Mouse (Mus musculus) thymus, postnatal 25 days (tissue): ENCODE data around the gene Fam124b.
A peak's percentile ranks its signal among the peaks of the same experiment; 100 is the strongest.

ENCODE experiments used
- DNase-seq: peaks from one replicate; pipeline ENCODE4 v3.0.0; 2022

Gene Fam124b

GRCm38 (mm10) chr1:80218268-80218667, at the start of gene Fam124b:
Gene Fam124b, minus strand, starts transcription at chr1:80218473.
- peak; percentile 43 for DNase-seq

- no peak for DNase-seq
Observed at GRCm38 (mm10) chr1:80260443-80260842, 42.2 kb upstream of the Fam124b start.

- DNase-seq, result no peak
Observed at GRCm38 (mm10) chr1:80258632-80259031, 40.4 kb upstream of the Fam124b start.

GRCm38 (mm10) chr1:80253309-80253708, 35.0 kb upstream of the Fam124b start:
- DNase-seq, result no peak

- DNase-seq, result no peak
Observed at GRCm38 (mm10) chr1:80250247-80250646, 32.0 kb upstream of the Fam124b start.

- no peak for DNase-seq
Observed at GRCm38 (mm10) chr1:80247131-80247530, 28.9 kb upstream of the Fam124b start.

GRCm38 (mm10) chr1:80244123-80244522, 25.9 kb upstream of the Fam124b start:
- DNase-seq, result no peak

GRCm38 (mm10) chr1:80241579-80241978, 23.3 kb upstream of the Fam124b start:
- no peak for DNase-seq

GRCm38 (mm10) chr1:80240017-80240660, 21.9 kb upstream of the Fam124b start:
- DNase-seq, result no peak

GRCm38 (mm10) chr1:80239481-80239880, 21.2 kb upstream of the Fam124b start:
- no peak for DNase-seq

GRCm38 (mm10) chr1:80236951-80237702, 18.9 kb upstream of the Fam124b start:
- no peak for DNase-seq

- DNase-seq, result no peak
Observed at GRCm38 (mm10) chr1:80236126-80236525, 17.9 kb upstream of the Fam124b start.

GRCm38 (mm10) chr1:80230612-80231011, 12.3 kb upstream of the Fam124b start:
- peak; percentile 20 for DNase-seq

GRCm38 (mm10) chr1:80224839-80225412, 6.7 kb upstream of the Fam124b start:
- peak; percentile 30 for DNase-seq

GRCm38 (mm10) chr1:80221151-80221550, 2.9 kb upstream of the Fam124b start:
- DNase-seq, result no peak

- DNase-seq, result peak; percentile 11
Observed at GRCm38 (mm10) chr1:80213826-80214225, 4.4 kb downstream of the Fam124b start.

GRCm38 (mm10) chr1:80213146-80213545, 5.1 kb downstream of the Fam124b start:
- DNase-seq, result no peak

- DNase-seq, result no peak
Observed at GRCm38 (mm10) chr1:80202314-80202713, 16.0 kb downstream of the Fam124b start.

- DNase-seq, result no peak
Observed at GRCm38 (mm10) chr1:80192837-80193236, 25.4 kb downstream of the Fam124b start.

GRCm38 (mm10) chr1:80181414-80181805, 36.9 kb downstream of the Fam124b start:
- no peak for DNase-seq

- DNase-seq, result peak; percentile 58
Observed at GRCm38 (mm10) chr1:80180767-80181413, 37.4 kb downstream of the Fam124b start.

- peak; percentile 12 for DNase-seq
Observed at GRCm38 (mm10) chr1:80180128-80180527, 38.1 kb downstream of the Fam124b start.

GRCm38 (mm10) chr1:80177651-80178382, 40.5 kb downstream of the Fam124b start:
- DNase-seq, result no peak
